Mouse (Mus musculus) embryonic facial prominence, embryonic 13.5 days (tissue): ENCODE measurements around the gene Vmn1r122. TPM values are rescaled to one million over a fixed set of nuclear protein-coding genes. Genes with fewer than 3 reads are reported as not detected.
"Not testable (repeated sequence)": the region's sequence is repeated elsewhere in the genome, so short reads cannot be mapped to it uniquely, and the experiment has no call there.

Source experiments
- ATAC-seq: fragments of 200-750 bp; cut with Nextera tagmentation; 2 replicates; pipeline ENCODE4 v1.8.0; 2017; ENCODE audit warnings: low read depth; ENCODE audit not compliant: insufficient number of reproducible peaks, insufficient read depth, low FRiP score, low TSS enrichment
- H3K27ac ChIP-seq: fragments of 300-500 bp; sonication (generic); 2 replicates; pipeline ENCODE4 v1.5.1; 2015; ENCODE audit warnings: moderate library complexity, mild to moderate bottlenecking, inconsistent platforms
- H3K27me3 ChIP-seq: fragments of 300-500 bp; sonication (generic); 2 replicates; pipeline ENCODE4 v1.6.1; 2015; ENCODE audit warnings: mild to moderate bottlenecking, inconsistent platforms
- H3K36me3 ChIP-seq: fragments of 300-500 bp; sonication (generic); 2 replicates; pipeline ENCODE4 v1.6.1; 2015; ENCODE audit warnings: mild to moderate bottlenecking, inconsistent platforms
- H3K4me1 ChIP-seq: fragments of 300-500 bp; sonication (generic); 2 replicates; pipeline ENCODE4 v1.6.1; 2015; ENCODE audit warnings: inconsistent platforms
- H3K4me2 ChIP-seq: fragments of 300-500 bp; sonication (generic); 2 replicates; pipeline ENCODE4 v1.6.1; 2015; ENCODE audit warnings: moderate library complexity, mild to moderate bottlenecking, inconsistent platforms
- H3K4me3 ChIP-seq: fragments of 300-500 bp; sonication (generic); 2 replicates; pipeline ENCODE4 v1.5.1; 2015; ENCODE audit warnings: mild to moderate bottlenecking, inconsistent platforms
- H3K9ac ChIP-seq: fragments of 300-500 bp; sonication (generic); 2 replicates; pipeline ENCODE4 v1.6.1; 2015; ENCODE audit warnings: mild to moderate bottlenecking, inconsistent platforms
- H3K9me3 ChIP-seq: fragments of 300-500 bp; sonication (generic); 2 replicates; pipeline ENCODE4 v1.6.1; 2016; ENCODE audit warnings: inconsistent platforms
- WGBS: fragments of 180-500 bp; shearing (Covaris S2); methylation state at CpG from one replicate; pipeline ENCODE4 v1.1.7; 2015; ENCODE audit warnings: mixed read lengths; 5-methylcytosine and 5-hydroxymethylcytosine counted together
- polyA plus RNA-seq: library from polyadenylated mRNA; unstranded; fragments of >200 nt; fragmentation: Nextera tagmentation; extraction: Ambion mirVana; gene quantifications from 2 replicates; pipeline ENCODE4 v1.2.1, GENCODE M21; 2015

Gene Vmn1r122
- not detected in 2 replicates for polyA plus RNA-seq

DNA sequence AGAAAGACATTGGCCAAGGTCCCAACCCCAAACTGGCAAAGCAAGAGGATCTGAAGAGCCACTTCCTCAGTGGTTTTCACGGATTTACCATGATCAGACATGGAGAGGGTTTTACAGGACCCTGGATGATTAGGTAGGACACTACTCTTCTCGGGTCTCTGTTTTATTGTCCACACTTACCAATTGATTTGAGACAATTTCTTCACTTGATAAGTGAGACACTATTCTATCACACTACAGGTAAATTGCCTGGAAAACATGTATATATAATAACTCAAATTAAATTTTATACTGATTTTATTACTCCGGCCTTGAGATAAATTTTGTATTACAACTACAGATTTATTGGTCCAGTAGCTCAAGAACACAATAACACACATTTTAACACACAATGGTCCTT is at the start of gene Vmn1r122:
Gene Vmn1r122, minus strand, starts transcription at position 101 of the 400 bp plus-strand sequence.
- not testable (repeated sequence) for H3K4me3 ChIP-seq, H3K4me1 ChIP-seq, H3K9me3 ChIP-seq, H3K9ac ChIP-seq, H3K27ac ChIP-seq, H3K4me2 ChIP-seq, ATAC-seq, H3K36me3 ChIP-seq, H3K27me3 ChIP-seq
- WGBS: 65% methylated on average over 3 of the region's 3 CpGs

DNA sequence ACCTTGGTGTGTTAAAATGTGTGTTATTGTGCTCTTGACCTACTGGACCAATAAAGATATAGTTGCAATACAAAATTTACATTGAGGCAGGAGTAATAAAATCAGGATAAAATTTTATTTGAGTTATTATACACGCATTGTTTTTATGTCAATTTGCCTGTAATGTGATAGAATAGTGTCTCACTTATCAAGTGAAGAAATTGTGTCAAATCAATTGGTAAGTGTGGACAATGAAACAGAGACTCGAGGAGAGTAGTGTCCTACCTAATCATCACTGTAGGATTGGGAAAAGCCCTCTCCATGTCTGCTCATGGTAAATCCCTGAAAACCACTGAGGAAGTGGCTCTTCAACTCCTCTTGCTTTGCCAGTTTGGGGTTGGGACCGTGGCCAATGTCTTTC is 28.0 kb upstream of the Vmn1r122 start, which contains the start of gene Vmn1r123:
Gene Vmn1r123, plus strand, starts transcription at position 301 of the 400 bp plus-strand sequence.
- WGBS: 13% methylated on average over 1 of the region's 3 CpGs
- H3K4me2 ChIP-seq: not testable (repeated sequence)

DNA sequence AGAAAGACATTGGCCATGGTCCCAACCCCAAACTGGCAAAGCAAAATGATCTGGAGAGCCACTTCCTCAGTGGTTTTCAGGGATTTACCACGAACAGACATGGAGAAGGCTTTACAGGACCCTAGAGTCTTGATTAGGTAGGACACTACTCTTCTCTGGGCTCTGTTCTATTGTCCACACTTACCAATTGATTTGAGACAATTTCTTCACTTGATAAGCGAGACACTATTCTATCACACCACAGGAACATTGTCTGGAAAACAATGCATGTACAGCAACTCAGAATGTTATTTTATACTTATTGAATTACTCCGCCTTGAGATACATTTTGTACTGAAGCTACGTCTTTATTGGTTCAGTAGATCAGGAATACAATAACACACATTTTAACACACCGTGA is 35.5 kb downstream of the Vmn1r122 start, which contains the start of gene Vmn1r121:
Gene Vmn1r121, minus strand, starts transcription at position 101 of the 400 bp plus-strand sequence.
- 69% methylated on average over 5 of the region's 5 CpGs for WGBS
- not testable (repeated sequence) for ATAC-seq, H3K4me3 ChIP-seq, H3K9me3 ChIP-seq, H3K4me1 ChIP-seq, H3K27me3 ChIP-seq, H3K9ac ChIP-seq, H3K27ac ChIP-seq, H3K4me2 ChIP-seq, H3K36me3 ChIP-seq

More for the DNA sequence above, 28.0 kb upstream of the Vmn1r122 start, which contains the start of gene Vmn1r123:
- H3K4me1 ChIP-seq, H3K36me3 ChIP-seq, H3K27ac ChIP-seq, H3K9me3 ChIP-seq, H3K27me3 ChIP-seq, H3K9ac ChIP-seq, H3K4me3 ChIP-seq, ATAC-seq: not testable (repeated sequence)

Other genes with a start within 250 kb of the Vmn1r122 start
- gene Vmn1r118, start 221.8 kb downstream of the Vmn1r122 start, polyA plus RNA-seq: not detected in 2 replicates
- gene Vmn1r119, start 121.7 kb downstream of the Vmn1r122 start, polyA plus RNA-seq: not detected in 2 replicates
- not detected in 2 replicates for gene Vmn1r120, start 80.3 kb downstream of the Vmn1r122 start, polyA plus RNA-seq
- not detected in 2 replicates for gene Vmn1r121, start 35.6 kb downstream of the Vmn1r122 start, polyA plus RNA-seq
- not detected in 2 replicates for gene Vmn1r123, start 28.1 kb upstream of the Vmn1r122 start, polyA plus RNA-seq
- not detected in 2 replicates for gene Gm5157, start 56.3 kb upstream of the Vmn1r122 start, polyA plus RNA-seq
- not detected in 2 replicates for gene Vmn1r124, start 126.5 kb upstream of the Vmn1r122 start, polyA plus RNA-seq
- gene Vmn1r125, start 138.1 kb upstream of the Vmn1r122 start, polyA plus RNA-seq: not detected in 2 replicates
- not detected in 2 replicates for gene Vmn1r126, start 167.3 kb upstream of the Vmn1r122 start, polyA plus RNA-seq
- not detected in 2 replicates for gene Vmn1r127, start 185.7 kb upstream of the Vmn1r122 start, polyA plus RNA-seq
- gene Vmn1r128, start 215.2 kb upstream of the Vmn1r122 start, polyA plus RNA-seq: not detected in 2 replicates
- gene Vmn1r129, start 227.2 kb upstream of the Vmn1r122 start, polyA plus RNA-seq: not detected in 2 replicates